Mouse (Mus musculus): ENCODE data around the gene Tradd.

GRCm38 (mm10) chr8:105290554-105291314 lies 26.3 kb upstream of the Tradd start:
- TF ChIP-seq CTCF (IDR thresholded peaks at IDR 0.05; ENCODE audit: low read depth) (peak; percentile 98), EP300 (IDR thresholded peaks at IDR 0.05; ENCODE audit: low read depth) (no peak)

Measured in liver, embryonic 14.5 days (tissue).